Mouse (Mus musculus) lung, postnatal 0 days (tissue): ENCODE data around the gene Krt71.

Source experiments
- CTCF ChIP-seq: IDR thresholded peaks from 2 replicates; pipeline ENCODE4 v1.5.1; 2016; ENCODE audit warnings: antibody characterized with exemption, mild to moderate bottlenecking
- EP300 ChIP-seq: IDR thresholded peaks from 2 replicates; pipeline ENCODE4 v1.6.1; 2016; ENCODE audit warnings: antibody characterized with exemption, mild to moderate bottlenecking, control low read depth

- no peak for TF ChIP-seq CTCF
- TF ChIP-seq EP300, result no peak
Observed at GRCm38 (mm10) chr15:101715831-101716230, 27.1 kb downstream of the Krt71 start.
